Mouse (Mus musculus): ENCODE data around the gene Rtl6. TPM values are rescaled to one million over a fixed set of nuclear protein-coding genes. Genes with fewer than 3 reads are reported as not detected.

Gene Rtl6
- total RNA-seq (2015) (2.4 and 3.1 TPM in 2 replicates), total RNA-seq (2017) (3.0 and 3.2 TPM in 2 replicates)

GRCm38 (mm10) chr15:84557189-84557921 lies at the start of gene Rtl6:
Gene Rtl6, minus strand, starts transcription at chr15:84557823.
- ATAC-seq (replicated peaks; ENCODE audit: poor library complexity), result peak; percentile 90

GRCm38 (mm10) chr15:84603267-84603963 lies 45.8 kb upstream of the Rtl6 start:
- ATAC-seq (replicated peaks; ENCODE audit: poor library complexity), result no peak

DNA sequence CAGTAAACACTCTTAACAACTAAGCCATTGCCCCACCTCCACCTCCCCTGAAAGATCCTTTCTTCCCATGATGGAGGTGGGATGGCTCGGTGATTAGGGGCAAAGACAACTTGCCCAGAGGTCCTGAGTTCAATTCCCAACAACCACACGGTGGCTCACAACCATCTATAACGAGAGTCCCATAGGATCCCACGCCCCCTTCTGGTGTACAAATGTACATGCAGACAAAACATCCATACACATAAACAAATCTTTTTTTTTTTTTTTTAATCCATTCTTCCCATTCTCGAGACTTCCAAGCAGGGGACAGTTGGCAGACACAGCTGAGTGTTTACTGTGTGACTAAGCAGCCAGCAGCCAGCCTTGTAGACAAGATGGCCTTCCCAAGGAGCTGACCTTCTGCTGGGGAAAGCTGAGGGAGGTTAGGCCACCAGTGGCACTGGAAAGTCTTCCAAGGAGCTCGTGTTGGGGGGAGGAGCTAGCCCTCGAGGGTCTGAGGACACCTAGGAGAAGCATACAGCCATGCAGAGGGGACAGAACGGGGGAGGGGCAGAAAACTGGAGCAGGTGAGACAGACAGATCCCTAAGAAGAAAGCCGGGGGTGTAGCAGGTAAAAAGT lies 43.5 kb upstream of the Rtl6 start:
- ATAC-seq (replicated peaks; ENCODE audit: poor library complexity), result no peak

GRCm38 (mm10) chr15:84598911-84599310 lies 41.3 kb upstream of the Rtl6 start:
- no peak for ATAC-seq (replicated peaks; ENCODE audit: poor library complexity)

GRCm38 (mm10) chr15:84597816-84598215 lies 40.2 kb upstream of the Rtl6 start:
- ATAC-seq (replicated peaks; ENCODE audit: poor library complexity), result no peak

GRCm38 (mm10) chr15:84597021-84597420 lies 39.4 kb upstream of the Rtl6 start:
- ATAC-seq (replicated peaks; ENCODE audit: poor library complexity), result no peak

- ATAC-seq (replicated peaks; ENCODE audit: poor library complexity), result peak; percentile 58
These were observed 37.8 kb upstream of the Rtl6 start for GRCm38 (mm10) chr15:84595241-84595945.

DNA sequence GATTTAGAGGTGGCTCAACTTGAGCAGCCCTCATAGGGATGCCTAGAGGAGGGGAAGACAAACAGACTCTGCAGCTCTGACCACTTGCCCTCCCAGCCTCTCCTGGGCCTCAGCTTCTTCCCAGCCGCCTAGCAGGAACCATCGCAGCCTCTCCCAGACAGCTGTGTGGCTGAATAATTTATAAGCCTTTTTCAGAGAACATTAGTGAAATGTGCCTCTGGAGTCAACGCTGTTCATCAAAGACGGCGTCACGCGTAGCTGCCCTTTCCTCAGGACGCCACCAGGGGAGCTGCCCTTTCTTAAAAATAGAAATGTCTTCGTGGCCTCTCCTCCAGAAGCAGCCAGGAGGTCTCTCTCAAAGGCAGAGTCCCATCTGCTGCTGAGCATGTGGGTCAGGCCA lies 35.9 kb upstream of the Rtl6 start:
- no peak for ATAC-seq (replicated peaks; ENCODE audit: poor library complexity)

DNA sequence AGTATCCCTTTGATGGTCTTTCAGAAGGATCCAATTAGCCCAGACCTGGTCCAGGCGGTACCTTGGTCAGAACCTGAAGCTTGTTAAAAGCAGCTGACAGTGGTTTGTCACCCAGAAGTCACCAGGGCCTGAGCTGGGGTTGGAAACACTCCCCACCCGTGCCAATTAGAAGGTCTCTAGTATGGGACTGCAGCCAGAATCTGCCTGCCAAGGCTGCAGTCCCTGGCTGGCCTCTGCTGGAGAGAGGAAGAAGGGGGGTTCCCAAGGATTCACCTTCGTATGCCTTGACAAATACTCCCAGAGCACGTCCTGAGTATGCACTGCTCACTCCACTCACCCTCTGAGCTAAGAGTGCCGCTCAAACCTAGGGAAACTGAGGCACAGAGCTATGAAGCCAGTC lies 34.6 kb upstream of the Rtl6 start:
- no peak for ATAC-seq (replicated peaks; ENCODE audit: poor library complexity)

GRCm38 (mm10) chr15:84591573-84592139 lies 34.0 kb upstream of the Rtl6 start:
- ATAC-seq (replicated peaks; ENCODE audit: poor library complexity), result no peak

GRCm38 (mm10) chr15:84588371-84588821 lies 30.8 kb upstream of the Rtl6 start:
- no peak for ATAC-seq (replicated peaks; ENCODE audit: poor library complexity)

GRCm38 (mm10) chr15:84578607-84579006 lies 21.0 kb upstream of the Rtl6 start:
- ATAC-seq (replicated peaks; ENCODE audit: poor library complexity), result no peak

DNA sequence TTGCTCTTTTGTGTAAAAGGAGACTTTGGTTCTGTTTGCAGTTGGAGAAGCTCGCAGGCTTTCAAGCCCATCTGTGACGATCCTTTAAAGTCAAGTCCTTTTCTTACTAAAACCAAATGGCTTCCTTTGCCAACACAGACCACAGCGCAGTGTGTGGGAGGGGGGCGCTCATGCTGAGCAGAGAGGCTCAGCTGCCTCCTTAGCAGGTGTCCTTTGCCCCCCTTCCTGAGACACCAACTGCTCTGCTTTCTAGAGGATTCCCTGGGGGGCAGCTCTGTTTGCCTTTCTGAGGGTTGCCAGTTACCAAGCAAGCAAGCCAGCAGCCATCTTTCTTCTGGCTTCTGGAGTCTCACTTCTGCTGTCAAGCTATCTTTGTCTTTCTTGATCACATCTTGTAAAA lies 19.4 kb upstream of the Rtl6 start:
- no peak for ATAC-seq (replicated peaks; ENCODE audit: poor library complexity)

GRCm38 (mm10) chr15:84566568-84567110 lies 9.0 kb upstream of the Rtl6 start:
- ATAC-seq (replicated peaks; ENCODE audit: poor library complexity), result no peak

DNA sequence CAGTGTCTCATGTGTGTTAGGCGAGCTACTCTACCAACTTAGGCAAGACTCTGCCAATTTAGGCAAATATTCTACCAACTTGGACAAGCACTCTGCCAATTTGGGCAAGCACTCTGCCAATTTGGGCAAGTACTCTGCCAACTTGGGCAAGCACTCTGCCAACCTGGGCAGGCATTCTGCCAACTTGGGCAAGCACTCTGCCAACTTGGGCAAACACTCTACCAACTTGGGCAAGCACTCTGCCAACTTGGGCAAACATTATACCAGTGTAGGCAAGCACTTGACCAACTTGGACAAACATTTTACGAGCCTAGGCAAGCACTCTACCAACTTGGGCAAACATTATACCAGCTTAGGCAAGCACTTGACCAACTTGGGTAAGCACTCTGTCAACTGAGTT lies 3.9 kb upstream of the Rtl6 start:
- no peak for ATAC-seq (replicated peaks; ENCODE audit: poor library complexity)

GRCm38 (mm10) chr15:84556674-84557073 lies 949 bp downstream of the Rtl6 start:
- no peak for ATAC-seq (replicated peaks; ENCODE audit: poor library complexity)

- ATAC-seq (replicated peaks; ENCODE audit: poor library complexity), result peak; percentile 57
These were observed 6.6 kb downstream of the Rtl6 start for GRCm38 (mm10) chr15:84551065-84551464.

DNA sequence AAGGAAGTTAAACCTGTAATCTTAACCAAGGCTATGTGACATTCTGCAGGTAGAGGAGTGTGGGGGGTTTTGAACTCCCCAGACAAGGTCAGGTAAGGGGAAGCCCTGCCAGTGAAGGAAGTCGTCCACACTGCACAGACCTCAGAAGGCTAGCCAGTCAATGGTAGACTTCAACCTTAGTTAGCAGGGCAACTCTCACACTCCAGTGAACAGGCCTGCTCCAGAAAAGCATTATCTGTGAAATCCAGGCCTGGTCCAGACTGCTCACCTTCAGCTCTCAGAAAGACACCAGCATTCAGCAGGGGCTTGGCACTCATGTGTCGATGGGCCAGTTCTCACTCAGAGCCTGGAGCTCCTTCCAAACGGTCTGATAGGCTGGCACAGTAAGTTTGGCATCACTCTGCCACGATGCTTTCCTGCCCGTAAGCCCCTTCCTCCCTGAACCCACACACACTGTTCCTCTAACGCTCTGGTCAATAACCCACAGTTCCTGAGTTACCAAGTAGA lies 8.3 kb downstream of the Rtl6 start:
- ATAC-seq (replicated peaks; ENCODE audit: poor library complexity), result no peak

GRCm38 (mm10) chr15:84546028-84546427 lies 11.6 kb downstream of the Rtl6 start:
- peak; percentile 54 for ATAC-seq (replicated peaks; ENCODE audit: poor library complexity)

GRCm38 (mm10) chr15:84541175-84541574 lies 16.4 kb downstream of the Rtl6 start:
- no peak for ATAC-seq (replicated peaks; ENCODE audit: poor library complexity)

Measured in megakaryocyte progenitor cell, adult 5-6 weeks (primary cell).